Mouse (Mus musculus): ENCODE results near the gene Rnaseh2b.

Rnaseh2b gene

DNA sequence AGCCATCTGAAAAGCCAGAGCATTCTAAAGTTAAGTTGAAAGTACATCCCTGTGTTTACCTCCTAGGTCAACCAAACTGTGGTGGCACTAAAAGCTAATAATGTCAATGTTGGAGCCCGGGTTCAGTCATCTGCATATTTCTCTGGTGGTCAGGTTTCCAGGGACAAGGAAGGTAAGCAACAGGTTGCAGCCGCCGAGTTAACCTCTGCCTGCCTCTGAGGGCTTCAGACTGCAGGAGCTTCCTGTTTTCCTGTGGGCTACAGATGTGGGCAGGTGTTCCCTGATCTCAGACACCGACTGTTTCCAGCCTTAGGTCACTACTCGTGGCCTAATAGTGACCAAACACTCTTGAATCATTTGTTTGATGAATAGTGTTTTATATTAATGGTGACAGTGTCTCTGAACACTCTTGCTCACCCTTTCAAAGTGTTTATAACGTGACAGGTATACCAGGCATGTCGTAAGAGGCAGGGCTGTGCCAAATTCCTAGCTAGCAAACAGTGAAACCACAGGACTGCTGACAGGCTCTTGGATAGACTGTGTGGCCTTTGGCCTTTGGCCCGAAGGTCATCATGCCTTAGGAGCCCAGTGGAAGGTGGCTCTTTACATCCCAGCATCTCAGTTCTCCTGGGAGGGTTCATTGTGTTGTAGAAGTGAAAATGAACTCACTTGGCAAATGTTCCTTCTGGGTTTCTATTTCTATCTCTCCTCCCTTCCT lies 69.0 kb downstream of the Rnaseh2b start:
- DNase-seq (ENCODE audit: low spot score) = no peak

DNA sequence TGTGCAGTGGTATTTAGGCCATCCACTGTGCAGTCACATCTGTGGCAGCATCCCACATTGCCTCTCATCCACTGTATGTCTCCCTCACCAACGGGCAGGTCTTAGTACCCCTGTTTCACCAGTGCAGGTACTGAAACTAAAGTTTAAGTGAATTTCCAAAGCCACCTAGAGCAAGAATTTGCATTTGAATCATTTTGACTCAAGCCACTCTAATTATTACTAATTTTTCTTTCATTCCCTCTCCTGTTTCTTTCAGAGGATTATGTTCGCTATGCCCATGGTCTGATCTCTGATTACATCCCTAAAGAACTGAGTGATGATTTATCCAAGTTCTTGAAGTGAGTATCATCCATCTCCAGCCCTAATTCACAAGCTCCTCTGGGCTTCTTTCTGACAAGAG lies 71.4 kb downstream of the Rnaseh2b start:
- no peak for DNase-seq (ENCODE audit: low spot score)

DNA sequence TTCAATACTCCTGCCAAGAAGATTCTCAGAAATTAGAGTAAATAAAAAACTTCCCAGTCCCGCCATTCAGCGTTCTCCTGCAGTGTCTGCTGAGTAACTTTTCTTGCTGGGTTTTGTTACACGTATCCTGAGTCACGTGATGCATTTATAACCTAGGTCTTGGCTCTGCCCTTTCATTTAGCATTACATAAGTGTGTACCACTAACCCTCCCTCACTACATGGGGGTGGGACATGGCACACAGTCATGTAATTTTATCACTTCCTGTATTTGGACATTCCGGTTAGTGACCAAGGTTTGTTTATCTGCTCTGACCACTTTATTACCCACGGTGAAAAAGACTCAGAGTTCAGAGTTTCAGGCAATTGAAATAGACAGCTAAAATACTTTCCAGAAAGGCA lies 78.4 kb downstream of the Rnaseh2b start:
- peak; percentile 61 for DNase-seq (ENCODE audit: low spot score)

DNA sequence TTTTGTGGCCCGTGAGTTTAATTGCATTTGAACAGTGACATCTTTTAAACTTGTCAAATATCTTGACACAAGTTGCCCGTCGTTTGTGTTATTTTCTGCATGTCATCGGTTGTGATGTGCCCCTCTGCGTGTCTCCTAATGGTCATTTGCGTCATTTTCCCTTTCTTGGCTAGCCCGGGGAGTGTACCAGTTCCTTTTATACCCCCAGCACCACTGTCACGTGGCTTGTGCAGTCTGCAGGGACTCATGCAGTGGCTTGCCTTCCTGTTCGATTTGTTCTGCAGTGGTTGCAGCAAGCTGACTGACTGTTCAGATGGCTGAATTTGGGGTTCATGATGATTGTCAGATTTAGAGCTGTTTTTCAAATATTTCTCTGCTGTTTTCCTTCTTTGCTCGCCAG lies 81.6 kb downstream of the Rnaseh2b start:
- DNase-seq (ENCODE audit: low spot score) = no peak

DNA sequence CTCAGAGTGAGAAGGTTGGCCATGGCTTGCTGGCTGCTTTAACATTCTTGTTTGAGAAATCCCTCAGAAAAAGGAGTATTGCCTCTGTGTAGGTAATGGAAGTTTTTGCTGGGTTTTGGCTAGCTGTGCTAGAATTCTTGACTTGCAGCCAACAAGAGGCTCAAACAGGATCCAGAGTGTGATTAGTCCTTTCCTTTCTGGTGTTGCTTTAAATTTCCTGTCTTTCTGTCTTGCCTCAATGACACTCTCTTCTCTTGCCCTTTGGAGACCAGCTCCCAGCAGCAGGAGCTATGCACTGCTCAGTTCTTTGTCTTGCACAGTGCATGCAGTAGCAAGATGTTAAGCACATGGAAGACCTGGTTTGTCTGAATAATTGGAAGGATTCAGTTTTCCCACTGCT lies 83.3 kb downstream of the Rnaseh2b start:
- peak; percentile 5 for DNase-seq (ENCODE audit: low spot score)

DNA sequence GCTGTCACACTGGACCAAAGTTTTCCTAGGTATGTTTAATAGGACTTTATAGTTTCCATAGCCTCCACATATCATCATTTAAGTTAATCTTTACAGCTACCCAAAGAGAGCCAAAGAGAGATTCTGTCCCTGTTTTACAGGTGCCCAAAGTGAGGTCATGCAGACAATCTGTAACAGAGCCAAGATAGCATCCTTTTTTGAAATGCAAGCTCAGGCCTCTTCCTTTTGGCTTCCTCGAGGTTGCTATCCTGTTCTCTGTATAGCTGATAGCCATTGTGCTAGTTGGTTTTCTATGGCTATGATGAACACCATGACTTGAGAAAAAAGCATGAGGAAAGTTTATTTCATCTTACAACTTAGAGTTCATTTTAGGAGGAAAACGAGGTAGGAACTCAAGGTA lies 83.7 kb downstream of the Rnaseh2b start:
- DNase-seq (ENCODE audit: low spot score) = no peak

DNA sequence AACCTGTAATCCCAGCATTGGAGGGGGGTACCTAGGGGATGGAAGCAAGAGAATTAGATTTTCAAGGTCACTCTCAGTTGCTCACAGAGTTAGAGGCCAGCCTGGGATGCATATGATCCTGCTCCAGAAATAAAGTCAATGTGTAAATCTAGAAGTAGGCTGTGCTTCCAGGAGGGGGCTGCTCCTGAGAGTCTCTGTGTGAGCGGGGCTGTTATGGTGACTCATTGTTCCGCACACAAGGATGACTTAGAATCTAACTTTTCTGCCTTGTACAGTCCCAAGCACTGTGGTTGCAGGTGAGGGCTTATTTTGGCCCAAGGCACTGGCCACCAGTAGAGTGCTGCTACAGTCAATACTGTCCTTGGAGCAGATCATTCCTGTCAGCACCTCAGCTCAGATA lies 87.0 kb downstream of the Rnaseh2b start:
- no peak for DNase-seq (ENCODE audit: low spot score)

DNA sequence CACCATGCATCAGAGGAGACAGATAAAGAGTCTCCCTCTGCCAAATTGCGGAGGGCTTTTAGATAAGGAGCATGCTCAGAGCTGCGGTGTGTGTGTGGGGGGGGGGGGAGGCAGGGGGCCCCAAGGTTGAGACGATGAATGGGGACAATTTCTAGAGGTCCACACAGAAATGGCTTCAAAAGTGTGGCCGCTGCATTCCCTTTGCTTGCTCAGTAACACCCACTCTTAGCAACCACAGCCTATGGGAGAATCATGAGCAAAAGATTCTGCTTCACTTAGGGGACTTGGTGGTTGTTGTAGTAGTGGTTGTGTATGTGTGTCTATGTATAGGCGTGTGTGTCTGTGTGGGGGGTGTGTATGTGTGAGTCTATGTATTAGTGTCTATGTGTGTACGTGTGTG lies 88.2 kb downstream of the Rnaseh2b start:
- DNase-seq (ENCODE audit: low spot score) = no peak

DNA sequence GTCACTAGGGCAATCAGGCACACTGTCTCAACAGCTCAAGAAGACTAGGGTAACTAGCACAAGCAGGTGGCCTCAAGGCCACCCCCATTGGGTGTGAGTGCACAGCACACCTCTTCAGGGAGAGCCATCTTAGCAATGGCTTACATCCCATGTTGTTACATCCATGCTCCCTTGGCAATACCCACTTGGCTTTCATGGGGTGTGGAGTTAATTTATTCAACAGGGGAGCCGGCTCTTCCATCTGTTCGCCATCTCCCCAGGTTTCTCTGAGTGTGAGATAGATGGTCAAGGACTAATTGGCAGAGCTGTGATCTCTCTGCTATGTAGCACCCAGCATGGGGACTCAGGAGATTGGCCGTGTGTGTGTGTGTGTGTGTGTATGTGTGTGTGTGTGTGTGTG lies 90.7 kb downstream of the Rnaseh2b start:
- no peak for DNase-seq (ENCODE audit: low spot score)

DNA sequence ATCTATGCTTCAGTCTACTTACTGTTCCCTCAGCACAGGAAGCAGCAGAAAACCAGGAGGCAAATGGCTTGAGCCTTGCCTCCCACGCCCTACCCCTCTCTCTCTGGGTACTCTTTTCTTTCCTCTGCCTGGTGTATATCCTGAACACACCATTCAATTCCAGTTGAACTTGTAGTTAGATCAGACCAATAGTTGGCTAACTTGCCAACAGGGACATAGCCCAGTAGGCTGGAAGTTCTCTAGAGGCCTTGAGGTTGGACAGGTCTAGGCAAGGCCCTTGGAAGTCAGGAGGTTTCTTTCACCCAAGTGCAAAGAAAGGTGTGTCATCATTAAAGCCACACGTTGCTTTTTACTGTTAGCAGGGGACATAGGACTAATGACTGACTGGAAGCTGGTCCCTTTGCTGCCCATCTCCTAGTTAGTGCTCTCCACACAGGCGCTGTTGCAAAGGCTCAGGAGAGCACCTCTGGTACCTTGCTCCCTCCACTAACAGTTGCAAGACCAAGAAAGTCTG lies 91.5 kb downstream of the Rnaseh2b start:
- DNase-seq (ENCODE audit: low spot score) = no peak

DNA sequence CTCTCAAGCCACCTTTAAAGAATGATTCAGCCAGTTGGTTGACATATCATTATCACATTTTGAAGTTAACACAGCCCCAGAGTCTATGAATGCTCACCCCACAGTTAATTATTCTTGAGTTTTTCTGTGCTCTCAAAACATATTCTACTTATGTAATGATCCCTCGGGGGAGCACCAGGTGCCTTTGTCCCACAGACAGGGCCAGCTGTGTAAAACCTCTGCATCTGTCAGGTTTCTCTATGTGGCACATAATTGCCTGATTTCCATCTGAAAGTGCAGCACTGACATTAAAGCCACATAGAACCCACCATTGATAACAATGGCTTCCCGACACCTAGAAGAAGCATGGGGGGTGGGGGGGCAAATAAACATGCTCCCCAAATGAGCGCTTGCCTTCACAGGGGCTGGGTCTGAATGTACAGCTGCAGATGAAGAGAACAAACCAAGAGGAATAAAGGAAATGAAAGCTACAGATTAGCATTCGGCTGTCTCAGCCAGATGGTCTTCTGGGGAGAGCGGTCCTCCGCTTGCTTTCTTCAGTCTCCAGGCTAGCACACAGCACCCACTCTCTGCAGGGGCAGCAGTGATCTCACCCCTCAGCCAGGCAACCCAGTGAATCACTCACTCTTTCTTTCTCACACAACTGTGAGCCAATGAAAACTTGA lies 96.8 kb downstream of the Rnaseh2b start:
- DNase-seq (ENCODE audit: low spot score) = no peak

DNA sequence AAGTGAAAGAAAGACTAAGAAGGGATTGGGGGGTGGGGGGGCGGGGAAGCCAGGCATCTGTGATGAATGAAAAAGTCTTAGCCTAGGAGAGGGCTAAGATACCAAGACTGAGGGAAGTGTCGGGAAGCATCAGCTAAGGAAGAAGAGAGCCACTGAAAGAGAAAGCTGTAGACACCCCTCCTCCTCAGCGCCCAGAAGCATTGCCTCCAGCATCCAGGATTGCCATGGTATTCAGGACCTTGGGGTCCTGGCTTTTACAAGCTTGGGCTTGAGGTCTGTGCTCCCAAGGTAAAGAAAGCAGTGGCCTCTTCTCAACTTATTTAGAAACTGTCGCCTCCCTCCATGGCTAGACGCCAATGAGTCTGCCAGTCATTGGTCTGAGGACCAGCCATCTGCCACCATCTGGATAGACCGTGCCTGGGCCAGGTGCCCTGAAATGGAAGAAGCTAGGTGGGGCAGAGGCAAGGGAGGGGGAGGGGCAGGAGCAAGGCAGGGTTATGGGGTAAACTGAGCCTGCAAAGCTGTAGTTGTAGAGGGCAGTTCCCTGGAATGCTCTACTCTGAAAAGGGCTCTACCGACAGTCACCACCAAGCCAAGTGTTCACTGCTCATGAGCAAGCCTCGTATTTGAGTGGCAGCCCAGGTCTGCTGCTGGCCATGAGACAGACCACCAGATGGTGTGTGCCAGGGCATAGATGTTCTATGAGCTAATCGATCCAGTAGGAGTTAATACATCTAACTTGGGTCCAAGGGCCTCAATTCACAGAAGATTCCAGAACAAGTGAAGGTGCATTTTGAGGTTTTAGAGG lies 97.5 kb downstream of the Rnaseh2b start:
- DNase-seq (ENCODE audit: low spot score) = no peak

DNA sequence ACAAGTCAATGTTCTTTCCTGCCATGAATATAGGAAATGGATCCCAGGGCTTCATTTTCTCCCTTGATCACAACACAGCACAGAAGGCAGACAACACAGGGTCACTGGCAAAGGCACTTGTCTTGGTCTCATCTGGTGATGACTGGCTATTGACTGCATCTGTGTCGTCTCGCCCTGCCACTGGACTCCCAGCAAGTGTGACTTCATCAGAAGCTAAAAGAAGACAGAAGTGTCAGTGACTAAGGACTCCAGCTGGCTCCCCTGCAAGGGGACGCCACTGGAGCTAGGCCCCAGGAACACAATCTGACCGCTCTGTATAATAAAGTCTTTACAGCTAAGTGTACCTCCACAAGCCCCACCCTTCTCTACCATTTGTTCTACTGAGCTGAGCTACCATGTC lies 100.4 kb downstream of the Rnaseh2b start:
- no peak for DNase-seq (ENCODE audit: low spot score)

DNA sequence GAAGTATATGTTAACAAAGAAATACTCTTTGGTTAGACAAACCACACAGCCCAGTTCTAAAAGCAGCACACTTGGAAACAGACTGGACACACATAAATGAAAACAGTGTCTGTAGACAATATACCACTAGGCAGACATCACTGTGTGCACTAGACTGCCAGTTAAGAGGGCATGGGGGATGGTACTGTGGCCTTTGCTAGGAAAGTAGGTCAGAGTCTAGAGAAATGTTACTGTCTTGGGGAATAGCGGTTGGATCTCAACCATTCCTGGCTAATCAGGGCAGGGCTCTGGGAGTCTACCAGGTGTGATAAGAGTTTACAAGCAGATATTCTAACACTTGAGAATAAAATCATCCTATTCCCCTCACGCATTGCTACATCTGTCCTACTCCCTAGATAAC lies 103.0 kb downstream of the Rnaseh2b start:
- no peak for DNase-seq (ENCODE audit: low spot score)

DNA sequence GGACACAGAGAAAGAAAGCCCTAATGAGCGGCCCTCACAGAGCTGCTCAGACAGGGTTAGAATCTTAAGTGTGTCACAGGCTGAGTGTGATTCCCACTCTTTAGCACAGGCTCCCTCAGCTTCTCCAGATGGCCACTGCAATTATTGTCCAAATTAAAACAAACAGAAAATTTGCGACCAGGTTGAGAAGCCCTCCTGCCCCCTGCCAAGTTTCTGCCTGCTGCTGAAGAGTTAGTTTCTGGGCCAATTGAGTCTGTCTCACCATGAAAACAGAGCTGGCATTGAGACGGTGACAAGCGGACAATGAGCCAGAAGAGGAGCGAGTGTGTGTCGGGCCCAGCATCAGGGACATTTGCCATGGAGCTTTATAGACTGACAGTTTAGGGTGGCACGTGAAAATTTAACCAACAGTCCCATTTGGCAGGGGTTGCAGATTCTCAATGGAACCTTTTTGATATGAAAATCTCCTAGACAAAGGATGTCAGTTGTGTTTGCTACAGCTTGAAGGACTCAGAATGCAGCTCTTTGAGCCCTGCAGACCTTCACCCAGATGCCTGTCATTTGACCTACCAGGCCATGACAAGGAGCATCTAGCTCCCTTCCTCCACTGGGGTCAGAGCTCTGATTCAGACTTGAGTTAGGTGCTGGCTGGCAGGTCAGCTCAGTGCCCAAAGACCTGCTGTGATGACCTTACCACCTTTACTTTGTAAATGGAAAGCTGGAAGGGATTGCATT lies 123.8 kb downstream of the Rnaseh2b start:
- no peak for DNase-seq (ENCODE audit: low spot score)

DNA sequence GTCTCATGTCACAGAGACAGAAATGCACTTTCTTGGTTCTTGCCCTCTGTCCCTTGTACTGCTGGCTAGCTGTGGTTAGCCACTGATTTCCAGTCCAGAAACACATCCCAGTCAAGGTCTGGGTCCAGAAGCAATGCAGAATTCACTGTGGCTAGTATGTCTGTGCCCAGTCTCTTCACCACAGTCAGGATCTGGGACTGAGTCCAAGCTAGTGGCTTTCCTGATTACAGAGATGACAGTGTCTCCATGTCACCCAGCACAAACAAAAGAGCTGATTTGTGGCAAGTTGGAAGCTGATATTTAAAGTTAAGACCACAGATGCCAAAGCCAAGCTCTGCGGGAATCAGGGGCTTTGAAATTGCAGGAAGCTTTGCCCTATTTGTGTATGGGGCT lies 124.3 kb downstream of the Rnaseh2b start:
- DNase-seq (ENCODE audit: low spot score) = no peak

DNA sequence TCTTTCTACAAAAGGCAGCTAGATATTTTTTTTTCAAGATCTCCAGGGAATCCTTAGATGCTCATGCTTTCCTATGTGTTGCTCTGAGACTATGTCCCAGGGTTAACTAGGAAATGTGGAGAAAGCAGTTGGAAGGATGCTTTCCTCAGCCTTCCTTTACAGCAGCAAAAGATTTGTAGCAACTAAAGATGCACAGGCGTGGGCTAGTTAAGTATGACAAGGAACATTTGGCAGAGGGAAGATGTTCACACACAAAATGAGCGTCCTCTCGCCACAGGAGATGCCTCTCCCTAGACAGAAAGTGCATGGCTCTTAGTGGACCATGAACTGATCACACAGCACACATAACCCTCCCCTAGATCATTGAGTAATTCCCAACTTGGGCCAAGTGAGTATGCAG lies 125.1 kb downstream of the Rnaseh2b start:
- DNase-seq (ENCODE audit: low spot score) = no peak

DNA sequence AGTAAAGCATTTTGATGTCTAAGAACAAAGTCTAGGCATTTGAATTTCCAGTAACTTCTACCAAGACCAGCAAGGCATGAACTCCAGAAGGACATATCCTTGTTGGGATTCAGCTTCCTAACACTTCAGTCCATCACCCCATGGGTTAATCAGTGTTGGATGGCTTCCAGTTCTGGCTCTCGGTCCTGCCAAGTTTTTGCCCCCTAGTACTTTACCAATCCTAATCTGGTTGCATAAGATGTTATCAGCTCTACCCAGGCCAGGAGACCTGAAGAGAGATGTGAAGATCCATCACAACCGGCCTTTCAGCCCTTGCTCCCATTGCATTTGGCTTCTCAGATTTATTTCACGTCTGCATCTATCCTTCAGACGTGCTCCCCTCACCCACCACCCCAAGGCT lies 129.9 kb downstream of the Rnaseh2b start:
- no peak for DNase-seq (ENCODE audit: low spot score)

All from urinary bladder, postnatal 14 days (tissue).